Mouse (Mus musculus): ENCODE measurements around the gene Zbtb1. TPM values are rescaled to one million over a fixed set of nuclear protein-coding genes. Genes with fewer than 3 reads are reported as not detected.
"Not testable (repeated sequence)": the region's sequence is repeated elsewhere in the genome, so short reads cannot be mapped to it uniquely, and the experiment has no call there.

Gene Zbtb1
- total RNA-seq, 4 experiments from 2014 or later: 5.7 to 7.4 (median 6.7) TPM

GRCm38 (mm10) chr12:76405183-76405970 lies 35.3 kb downstream of the Zbtb1 start:
- DNase-seq: no peak

GRCm38 (mm10) chr12:76405971-76406370 lies 35.9 kb downstream of the Zbtb1 start:
- DNase-seq: no peak

GRCm38 (mm10) chr12:76407184-76407583 lies 37.1 kb downstream of the Zbtb1 start:
- DNase-seq: no peak

GRCm38 (mm10) chr12:76409166-76409565 lies 39.1 kb downstream of the Zbtb1 start:
- DNase-seq: no peak

DNA sequence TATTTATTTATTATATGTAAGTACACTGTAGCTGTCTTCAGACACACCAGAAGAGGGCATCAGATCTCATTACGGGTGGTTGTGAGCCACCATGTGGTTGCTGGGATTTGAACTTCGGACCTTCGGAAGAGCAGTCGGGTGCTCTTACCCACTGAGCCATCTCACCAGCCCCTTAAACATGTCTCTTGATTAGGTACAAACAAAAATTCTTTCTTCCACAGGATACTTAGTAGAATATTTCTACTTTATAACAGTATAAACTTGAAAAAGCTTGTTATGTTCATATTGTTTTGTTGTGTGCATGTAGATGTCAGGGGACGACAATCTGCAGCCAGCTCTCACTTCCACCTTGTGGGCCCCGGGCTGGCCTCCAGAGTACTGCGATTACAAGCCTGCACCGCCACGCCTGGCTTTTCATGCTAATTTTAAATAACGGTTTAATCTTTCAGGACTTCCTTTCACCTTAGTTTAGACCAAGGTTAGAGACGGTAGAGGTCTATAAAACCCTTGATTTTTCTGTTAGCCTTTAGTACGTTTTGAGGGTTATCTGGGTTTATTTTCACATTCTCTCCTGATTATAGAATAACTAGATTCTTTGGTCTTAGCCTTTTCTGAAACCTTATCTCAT lies 45.4 kb downstream of the Zbtb1 start:
- DNase-seq: no peak

GRCm38 (mm10) chr12:76417433-76417854 lies 47.4 kb downstream of the Zbtb1 start, which contains the start of gene Ppp1r36:
Gene Ppp1r36 (plus strand): TSS chr12:76417538.
- no peak for DNase-seq

DNA sequence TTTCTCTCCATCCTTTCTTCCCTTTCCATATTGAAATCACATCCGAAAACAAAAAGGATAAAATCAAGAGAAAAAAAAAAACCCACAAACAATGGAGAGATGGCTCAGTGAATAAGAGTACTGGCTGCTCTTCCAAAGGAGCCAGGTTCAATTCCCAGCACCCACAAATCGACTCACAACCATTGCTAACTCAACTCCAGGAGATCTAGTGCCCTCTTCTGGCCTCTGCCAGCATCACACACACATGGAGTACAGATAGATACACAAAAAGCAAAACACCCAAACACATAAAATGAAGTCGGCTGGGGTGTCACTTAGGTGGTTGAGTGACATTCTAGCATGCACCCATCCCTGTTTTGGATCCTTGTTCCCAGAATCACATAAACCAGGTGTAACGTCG lies 48.3 kb downstream of the Zbtb1 start:
- DNase-seq: no peak

GRCm38 (mm10) chr12:76425256-76425655 lies 55.2 kb downstream of the Zbtb1 start:
- no peak for DNase-seq

DNA sequence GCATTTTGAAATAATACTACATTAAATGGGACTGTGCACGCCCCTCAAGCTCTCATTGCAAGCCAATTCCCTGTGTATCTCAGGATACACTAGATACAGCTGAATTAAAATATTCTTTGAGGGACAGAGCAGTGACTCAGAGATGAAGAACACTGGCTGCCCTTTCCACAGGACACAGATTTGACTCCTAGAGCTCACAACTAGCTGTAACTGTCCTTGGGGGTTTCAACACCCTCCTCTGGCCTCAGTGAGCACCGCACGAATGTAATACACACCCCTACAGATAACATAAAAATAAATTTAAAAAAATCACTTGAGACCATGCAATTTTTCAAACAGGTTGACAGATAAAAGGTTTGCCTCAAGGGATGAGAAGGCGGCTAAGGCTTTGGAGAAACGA lies 57.5 kb downstream of the Zbtb1 start:
- no peak for DNase-seq

DNA sequence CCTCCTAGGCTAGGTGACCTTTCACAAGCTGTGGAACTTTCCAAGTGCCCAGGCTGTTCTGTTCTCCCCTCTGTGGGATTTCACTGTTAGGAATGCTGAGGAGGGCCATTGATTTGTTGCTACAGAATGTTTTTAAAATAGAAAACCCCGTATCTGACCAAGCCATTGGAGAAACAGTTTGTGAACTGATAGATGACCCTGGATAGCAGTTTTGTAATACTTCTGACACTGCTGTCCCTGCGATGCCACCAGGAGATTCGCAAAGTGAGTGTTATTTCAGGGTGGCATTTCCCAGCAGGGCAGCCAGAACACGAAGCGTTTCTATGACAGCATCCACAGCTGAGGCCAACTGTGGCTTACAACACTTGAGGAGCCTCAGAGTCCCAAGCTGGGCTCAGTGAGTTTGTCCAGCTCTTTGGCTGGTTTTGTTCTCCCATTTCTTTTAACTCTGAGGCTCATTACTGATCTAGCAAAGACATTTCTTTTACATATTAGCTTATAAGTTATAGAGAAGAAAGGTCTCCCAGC lies 60.9 kb downstream of the Zbtb1 start:
- DNase-seq: no peak

DNA sequence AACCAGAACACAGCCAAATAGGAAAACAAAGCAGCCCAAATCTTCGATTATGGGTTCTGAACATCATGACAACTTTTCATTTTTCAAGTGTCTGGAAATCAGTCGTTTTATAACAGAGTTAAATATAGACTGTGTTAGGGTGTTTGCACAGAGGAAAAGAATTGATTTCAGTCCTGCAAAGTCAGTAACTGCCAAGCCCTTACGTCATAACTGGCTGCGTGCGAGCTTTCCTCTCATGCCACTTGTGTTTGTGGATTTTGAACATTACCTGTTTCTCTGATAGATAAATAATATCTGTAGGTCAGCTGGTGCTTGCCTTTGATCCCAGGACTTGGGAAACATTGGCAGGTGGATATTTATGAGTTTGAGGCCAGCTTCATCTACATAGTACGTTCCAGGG lies 61.4 kb downstream of the Zbtb1 start:
- no peak for DNase-seq

DNA sequence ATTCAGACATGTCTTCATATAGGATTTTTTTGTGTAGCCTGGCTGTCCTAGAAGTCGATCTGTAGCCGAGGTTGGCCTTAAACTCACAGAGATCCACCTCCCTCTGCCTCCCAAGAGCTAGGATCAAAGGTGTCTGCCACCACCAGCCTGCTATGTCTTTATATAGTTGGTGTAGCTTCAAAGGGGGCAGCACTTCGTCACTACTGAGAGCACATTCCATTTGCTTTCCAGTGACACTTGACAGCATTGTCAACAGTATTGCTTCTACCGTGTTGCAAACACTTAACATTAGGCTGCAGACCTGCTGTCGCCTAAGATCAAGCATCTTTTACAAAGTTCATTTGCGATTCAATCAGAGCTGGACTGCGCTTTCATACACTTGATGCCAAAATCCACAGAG lies 64.0 kb downstream of the Zbtb1 start:
- no peak for DNase-seq

- DNase-seq: no peak
These were observed 65.0 kb downstream of the Zbtb1 start for GRCm38 (mm10) chr12:76435084-76435483.

DNA sequence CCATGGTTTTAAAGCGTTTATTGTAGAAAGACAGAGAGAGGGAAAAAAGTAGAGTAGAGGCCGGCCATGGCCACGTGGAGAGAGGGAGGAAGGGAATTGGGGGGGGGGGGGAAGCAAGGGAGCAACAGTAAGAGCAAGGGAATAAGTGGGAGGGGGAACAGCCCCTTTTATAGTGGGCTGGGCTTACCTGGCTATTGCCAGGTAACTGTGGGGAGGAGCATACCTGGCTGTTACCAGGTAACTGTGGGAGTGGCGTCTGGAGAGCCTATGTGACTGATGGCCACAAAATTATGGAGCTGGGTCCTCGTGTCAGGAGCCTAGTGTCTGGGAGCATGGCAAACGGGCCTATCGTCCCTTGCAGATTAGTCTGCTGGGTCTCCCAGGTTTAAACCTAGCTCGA lies 65.5 kb downstream of the Zbtb1 start:
- DNase-seq: no peak

DNA sequence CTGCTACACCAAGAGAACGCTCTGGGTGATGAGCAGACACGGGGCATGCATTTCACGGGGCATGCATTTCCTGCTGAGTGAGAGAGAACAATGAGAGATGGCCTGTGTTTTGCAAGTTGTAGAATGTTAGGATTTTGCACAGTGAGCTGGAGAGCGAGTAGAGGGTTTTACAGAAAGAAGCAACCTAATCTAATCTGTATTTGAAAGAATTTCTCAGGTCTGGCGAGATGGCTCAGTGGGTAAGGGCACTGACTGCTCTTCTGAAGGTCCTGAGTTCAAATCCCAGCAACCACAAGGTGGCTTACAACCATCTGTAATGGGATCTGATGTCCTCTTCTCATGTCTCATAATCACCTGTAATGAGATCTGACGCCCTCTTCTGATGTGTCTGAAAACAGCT lies 73.4 kb downstream of the Zbtb1 start:
- DNase-seq: not testable (repeated sequence)

GRCm38 (mm10) chr12:76444359-76444772 lies 74.3 kb downstream of the Zbtb1 start:
- DNase-seq: no peak

GRCm38 (mm10) chr12:76444862-76445261 lies 74.8 kb downstream of the Zbtb1 start:
- DNase-seq: no peak

DNA sequence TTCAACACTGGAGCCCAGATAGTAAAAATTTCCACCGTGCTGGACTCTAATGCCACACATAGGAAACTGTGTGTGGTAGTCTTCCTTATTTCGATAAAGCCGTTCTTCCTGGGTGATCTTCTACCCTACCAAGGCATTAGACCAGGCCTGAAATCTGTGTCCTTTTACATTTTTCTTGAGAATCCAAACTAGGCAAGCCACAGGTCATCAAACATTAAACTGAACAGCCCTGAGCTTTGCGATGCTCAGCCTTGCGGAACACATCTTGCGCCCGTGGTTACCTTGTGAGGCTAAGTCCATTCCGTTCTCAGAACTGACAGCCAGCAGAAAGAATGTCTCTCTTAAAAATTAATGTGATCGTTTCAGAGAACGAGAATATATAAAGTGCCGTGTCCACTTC lies 76.1 kb downstream of the Zbtb1 start:
- no peak for DNase-seq

Other genes with a start within 250 kb of the Zbtb1 start
- under 1 TPM in 3 of 4 experiments, not detected in 1; 0.11 to 0.75 (median 0.45) TPM for gene Esr2, start 193.0 kb upstream of the Zbtb1 start, total RNA-seq (2022)
- gene Tex21, start 123.5 kb upstream of the Zbtb1 start, total RNA-seq (2022): not detected
- gene Mthfd1, start 115.0 kb upstream of the Zbtb1 start, total RNA-seq (2022): 10 to 100 TPM; 42.3 to 50.6 (median 43.3) TPM
- 1 to 10 TPM in 1 of 4 experiments, under 1 TPM in 3; 0.35 to 1.1 (median 0.63) TPM for gene Akap5, start 45.4 kb upstream of the Zbtb1 start, total RNA-seq (2022)
- gene Zbtb25, start 664 bp upstream of the Zbtb1 start, total RNA-seq (2022): 10 to 100 TPM in 3 of 4 experiments, 1 to 10 TPM in 1; 8.5 to 14.1 (median 10.7) TPM
- gene Hspa2, start 33.9 kb downstream of the Zbtb1 start, total RNA-seq (2022): 10 to 100 TPM; 19.1 to 25.6 (median 22.9) TPM
- gene Ppp1r36, start 47.3 kb downstream of the Zbtb1 start, total RNA-seq (2022): under 1 TPM; 0.15 to 0.24 (median 0.23) TPM
- 10 to 100 TPM; 10.8 to 23.4 (median 16.2) TPM for gene Plekhg3, start 160.6 kb downstream of the Zbtb1 start, total RNA-seq (2022)